Mouse (Mus musculus) bone marrow, adult 2 months (tissue): Measurements from ENCODE around the gene Ccdc120.

Source experiments
- CTCF ChIP-seq: fragments of 200-500 bp; IDR thresholded peaks from 2 replicates; pipeline ENCODE4 v1.5.1; 2011; ENCODE audit warnings: low read length, control low read depth; ENCODE audit not compliant: control insufficient read depth, insufficient read depth
- POLR2A ChIP-seq: fragments of 200-500 bp; IDR thresholded peaks from 2 replicates; pipeline ENCODE4 v1.6.1; 2011; ENCODE audit warnings: low read depth, mild to moderate bottlenecking, control low read depth, low read length, borderline replicate concordance; ENCODE audit not compliant: control insufficient read depth

- TF ChIP-seq CTCF (no peak), POLR2A (no peak)
Measured at GRCm38 (mm10) chrX:7727176-7727575, 23.5 kb downstream of the Ccdc120 start.
